Mouse (Mus musculus) olfactory bulb, adult 2 months (tissue): Measurements from ENCODE around the gene Arsj.

Experiments used
- CTCF ChIP-seq: fragments of 200-500 bp; IDR thresholded peaks from 2 replicates; pipeline ENCODE4 v1.5.1; 2012; ENCODE audit warnings: low read depth, mild to moderate bottlenecking, low read length, moderate library complexity; ENCODE audit not compliant: insufficient read depth
- POLR2A ChIP-seq: fragments of 200-500 bp; IDR thresholded peaks from 2 replicates; pipeline ENCODE4 v1.6.1; 2012; ENCODE audit warnings: mild to moderate bottlenecking, low read depth, low read length, moderate library complexity; ENCODE audit not compliant: insufficient read depth

- no peak for TF ChIP-seq CTCF
- no peak for TF ChIP-seq POLR2A
These were observed 16.2 kb downstream of the Arsj start for GRCm38 (mm10) chr3:126379702-126380101.
